Mouse (Mus musculus) lung, postnatal 14 days (tissue): ENCODE measurements around the gene Gm20843.
"Not testable (repeated sequence)": the region's sequence is repeated elsewhere in the genome, so short reads cannot be mapped to it uniquely, and the experiment has no call there.

ENCODE experiments used
- DNase-seq: peaks from one replicate; pipeline ENCODE4 v3.0.0; 2021

The Gm20843 gene

GRCm38 (mm10) chrY:72247018-72247417 is at the start of gene Gm20843:
Gene Gm20843, minus strand, starts transcription at chrY:72247118.
- not testable (repeated sequence) for DNase-seq
